Mouse (Mus musculus) liver, embryonic 11.5 days (tissue): ENCODE data around the gene Psmb11. TPM values are rescaled to one million over a fixed set of nuclear protein-coding genes. Genes with fewer than 3 reads are reported as not detected.

Source experiments
- ATAC-seq: fragments of 200-750 bp; cut with Nextera tagmentation; replicated peaks from 2 replicates; pipeline ENCODE4 v1.8.0; 2017; ENCODE audit warnings: moderate number of reproducible peaks, mild to moderate bottlenecking, moderate TSS enrichment, moderate library complexity; ENCODE audit not compliant: low FRiP score
- DNase-seq: peaks from one replicate; pipeline ENCODE4 v3.0.0-alpha.2; 2017; ENCODE audit warnings: low spot score
- H3K27ac ChIP-seq: fragments of 300-500 bp; sonication (generic); 2 replicates; pipeline ENCODE4 v1.5.1; 2014; ENCODE audit warnings: mild to moderate bottlenecking, low read depth, low read length, control low read depth
- H3K27me3 ChIP-seq: fragments of 300-500 bp; sonication (generic); replicated peaks from 2 replicates; pipeline ENCODE4 v1.6.1; 2014; ENCODE audit warnings: low read length, mixed read lengths; ENCODE audit not compliant: control insufficient read depth, insufficient read depth
- H3K36me3 ChIP-seq: fragments of 300-500 bp; sonication (generic); 2 replicates; pipeline ENCODE4 v1.6.1; 2014; ENCODE audit warnings: mild to moderate bottlenecking, low read length, moderate library complexity, mixed read lengths; ENCODE audit not compliant: control insufficient read depth, insufficient read depth
- H3K4me1 ChIP-seq: fragments of 300-500 bp; sonication (generic); replicated peaks from 2 replicates; pipeline ENCODE4 v1.6.1; 2014; ENCODE audit warnings: low read length, mixed read lengths; ENCODE audit not compliant: control insufficient read depth, insufficient read depth
- H3K4me2 ChIP-seq: fragments of 300-500 bp; sonication (generic); 2 replicates; pipeline ENCODE4 v1.6.1; 2014; ENCODE audit warnings: mild to moderate bottlenecking, control low read depth, moderate library complexity
- H3K4me3 ChIP-seq: fragments of 300-500 bp; sonication (generic); 2 replicates; pipeline ENCODE4 v1.5.1; 2014; ENCODE audit warnings: low read depth, low read length, control low read depth
- H3K9ac ChIP-seq: fragments of 300-500 bp; sonication (generic); 2 replicates; pipeline ENCODE4 v1.6.1; 2014; ENCODE audit warnings: low read depth, low read length, control low read depth
- H3K9me3 ChIP-seq: fragments of 300-500 bp; sonication (generic); 2 replicates; pipeline ENCODE4 v1.6.1; 2016; ENCODE audit warnings: low read length, inconsistent platforms, mixed read lengths; ENCODE audit not compliant: control insufficient read depth
- WGBS: fragments of 180-500 bp; shearing (Covaris S2); extraction: QIAGEN DNeasy Blood & Tissue Kit; methylation state at CpG from one replicate; pipeline ENCODE4 v1.1.7; 2014; 5-methylcytosine and 5-hydroxymethylcytosine counted together
- polyA plus RNA-seq: library from polyadenylated mRNA; unstranded; fragments of >200 nt; fragmentation: Nextera tagmentation; extraction: Ambion mirVana; gene quantifications from 2 replicates; pipeline ENCODE4 v1.2.1, GENCODE M21; 2014

The Psmb11 gene
- polyA plus RNA-seq, 1 experiment from 2014 or later = not detected

GRCm38 (mm10) chr14:54640121-54640520, 18.9 kb downstream of the Psmb11 start:
- no peak for DNase-seq
- H3K4me3 ChIP-seq = 0 out of 2 replicates have a peak overlapping the region, but pooled peaks have one; percentile 9
- peak overlapping the region; percentile 48 for H3K4me2 ChIP-seq
- 0 out of 2 replicates have a peak, but pooled peaks cover 3% of the 10 kb centered on the region for H3K27me3 ChIP-seq
- H3K36me3 ChIP-seq = peaks cover 24% of the 10 kb centered on the region
- H3K9me3 ChIP-seq = no peaks in the 10 kb centered on the region
- WGBS = 38% methylated on average over 4 of the region's 4 CpGs
- no peak overlapping the region for H3K27ac ChIP-seq
- H3K4me1 ChIP-seq = 0 out of 2 replicates have a peak, but pooled peaks cover 9% of the 10 kb centered on the region
- peak overlapping the region; percentile 22; the same call in 1 of the 2 replicates for H3K9ac ChIP-seq
- ATAC-seq = no peak

GRCm38 (mm10) chr14:54640946-54641304, 19.7 kb downstream of the Psmb11 start, which contains the start of gene Gm17606:
TSS of gene Gm17606 (plus strand) at chr14:54640952.
- DNase-seq (no peak), ATAC-seq (no peak; the same call in 1 of the 2 replicates)
- Histone ChIP-seq H3K4me3 (peak within 1 kb of the TSS; percentile 67), H3K36me3 (peaks cover 32% of the 10 kb centered on the region), H3K4me2 (peak within 1 kb of the TSS; percentile 99), H3K27ac (peak within 1 kb of the TSS; percentile 64), H3K9ac (peak within 1 kb of the TSS; percentile 77), H3K4me1 (0 out of 2 replicates have a peak, but pooled peaks cover 9% of the 10 kb centered on the region), H3K9me3 (no peaks in the 10 kb centered on the region), H3K27me3 (0 out of 2 replicates have a peak, but pooled peaks cover 3% of the 10 kb centered on the region)
- under 1% methylated on average over 27 of the region's 28 CpGs for whole genome bisulfite sequencing

GRCm38 (mm10) chr14:54641305-54641969, 20.2 kb downstream of the Psmb11 start, which contains the start of gene Cdh24:
TSS of gene Cdh24 (minus strand) at chr14:54641364.
- DNase-seq (peak; percentile 95), ATAC-seq (peak; percentile 94)
- H3K36me3 ChIP-seq = peaks cover 37% of the 10 kb centered on the region
- peak within 1 kb of the TSS; percentile 99 for H3K4me2 ChIP-seq
- H3K27me3 ChIP-seq = 0 out of 2 replicates have a peak, but pooled peaks cover 3% of the 10 kb centered on the region
- peak within 1 kb of the TSS; percentile 77 for H3K9ac ChIP-seq
- peak within 1 kb of the TSS; percentile 67 for H3K4me3 ChIP-seq
- 1% methylated on average over 52 of the region's 52 CpGs for WGBS
- peak within 1 kb of the TSS; percentile 64 for H3K27ac ChIP-seq
- 0 out of 2 replicates have a peak, but pooled peaks cover 9% of the 10 kb centered on the region for H3K4me1 ChIP-seq
- H3K9me3 ChIP-seq = no peaks in the 10 kb centered on the region

- no peak overlapping the region for H3K4me2 ChIP-seq
- no peak overlapping the region for H3K9ac ChIP-seq
- no peak overlapping the region for H3K4me3 ChIP-seq
- 0 out of 2 replicates have a peak, but pooled peaks cover 3% of the 10 kb centered on the region for H3K27me3 ChIP-seq
- WGBS = 85% methylated on average over 25 of the region's 25 CpGs
- no peaks in the 10 kb centered on the region for H3K9me3 ChIP-seq
- H3K36me3 ChIP-seq = peaks cover 45% of the 10 kb centered on the region
- DNase-seq (peak; percentile 47), ATAC-seq (no peak)
- H3K4me1 ChIP-seq = 0 out of 2 replicates have a peak, but pooled peaks cover 9% of the 10 kb centered on the region
- no peak overlapping the region for H3K27ac ChIP-seq
Measured at GRCm38 (mm10) chr14:54642224-54642944, 21.2 kb downstream of the Psmb11 start.

GRCm38 (mm10) chr14:54643011-54643410, 21.8 kb downstream of the Psmb11 start:
- Histone ChIP-seq H3K27me3 (0 out of 2 replicates have a peak, but pooled peaks cover 3% of the 10 kb centered on the region), H3K27ac (no peak overlapping the region), H3K4me1 (0 out of 2 replicates have a peak, but pooled peaks cover 9% of the 10 kb centered on the region), H3K4me2 (no peak overlapping the region), H3K4me3 (no peak overlapping the region), H3K9me3 (no peaks in the 10 kb centered on the region), H3K36me3 (peaks cover 51% of the 10 kb centered on the region), H3K9ac (no peak overlapping the region)
- 91% methylated on average over 2 of the region's 2 CpGs for WGBS
- DNase-seq (no peak), ATAC-seq (no peak)

- no peak overlapping the region for H3K9ac ChIP-seq
- 92% methylated on average over 9 of the region's 9 CpGs for WGBS
- H3K9me3 ChIP-seq = no peaks in the 10 kb centered on the region
- H3K36me3 ChIP-seq = peaks cover 60% of the 10 kb centered on the region
- no peak for ATAC-seq
- 0 out of 2 replicates have a peak, but pooled peaks cover 3% of the 10 kb centered on the region for H3K27me3 ChIP-seq
- H3K4me3 ChIP-seq = no peak overlapping the region
- H3K4me1 ChIP-seq = 0 out of 2 replicates have a peak, but pooled peaks cover 9% of the 10 kb centered on the region
- no peak overlapping the region for H3K27ac ChIP-seq
- H3K4me2 ChIP-seq = no peak overlapping the region
- no peak for DNase-seq
Measured at GRCm38 (mm10) chr14:54644294-54644693, 23.1 kb downstream of the Psmb11 start.

GRCm38 (mm10) chr14:54646455-54646854, 25.2 kb downstream of the Psmb11 start:
- Histone ChIP-seq H3K27me3 (no peaks in the 10 kb centered on the region), H3K4me2 (no peak overlapping the region), H3K9ac (no peak overlapping the region), H3K4me1 (peaks cover 4% of the 10 kb centered on the region), H3K27ac (no peak overlapping the region), H3K36me3 (peaks cover 76% of the 10 kb centered on the region), H3K9me3 (no peaks in the 10 kb centered on the region), H3K4me3 (no peak overlapping the region)
- DNase-seq = no peak
- WGBS = 95% methylated on average over 17 of the region's 17 CpGs
- no peak for ATAC-seq

- no peak for ATAC-seq
Measured at GRCm38 (mm10) chr14:54646898-54647636, 25.8 kb downstream of the Psmb11 start.

More at GRCm38 (mm10) chr14:54646898-54647636, 25.8 kb downstream of the Psmb11 start:
- H3K27ac ChIP-seq = no peak overlapping the region
- H3K4me2 ChIP-seq = no peak overlapping the region
- H3K36me3 ChIP-seq = peaks cover 79% of the 10 kb centered on the region
- H3K27me3 ChIP-seq = no peaks in the 10 kb centered on the region
- no peaks in the 10 kb centered on the region for H3K9me3 ChIP-seq
- H3K4me1 ChIP-seq = peaks cover 9% of the 10 kb centered on the region
- no peak for DNase-seq
- WGBS = 94% methylated on average over 8 of the region's 8 CpGs
- no peak overlapping the region for H3K9ac ChIP-seq
- H3K4me3 ChIP-seq = no peak overlapping the region
